Mouse (Mus musculus) bone marrow macrophage, adult 2 months (primary cell): ENCODE measurements around the gene Slc22a18. TPM values are rescaled to one million over a fixed set of nuclear protein-coding genes. Genes with fewer than 3 reads are reported as not detected.

Experiments used
- H3K27ac ChIP-seq: 2 replicates; pipeline ENCODE4 v1.5.1; 2012; ENCODE audit warnings: low read depth, low read length; ENCODE audit not compliant: insufficient read depth
- H3K4me1 ChIP-seq: 2 replicates; pipeline ENCODE4 v1.6.1; 2012; ENCODE audit warnings: low read length; ENCODE audit not compliant: control insufficient read depth, insufficient read depth
- H3K4me3 ChIP-seq: 2 replicates; pipeline ENCODE4 v1.5.1; 2012; ENCODE audit warnings: mild to moderate bottlenecking, low read length, moderate library complexity; ENCODE audit not compliant: insufficient read depth
- CTCF ChIP-seq: IDR thresholded peaks from 2 replicates; pipeline ENCODE4 v1.5.1; 2012; ENCODE audit warnings: low read depth, mild to moderate bottlenecking, low read length, moderate library complexity
- POLR2A ChIP-seq: IDR thresholded peaks from 2 replicates; pipeline ENCODE4 v1.6.1; 2012; ENCODE audit warnings: mild to moderate bottlenecking, low read depth, low read length, borderline replicate concordance
- polyA plus RNA-seq: library from polyadenylated mRNA; stranded (reverse); fragments of >200 nt; gene quantifications from 2 replicates; pipeline ENCODE4 v1.2.4, GENCODE M21; 2012; ENCODE audit not compliant: missing spikeins, insufficient read depth, insufficient read length

Slc22a18 gene
- polyA plus RNA-seq, 1 experiment, result 2.4 TPM

- TF ChIP-seq CTCF, result no peak
- no peak for TF ChIP-seq POLR2A
- H3K4me1 ChIP-seq, result peaks cover 3% of the 10 kb centered on the region; the same call in 1 of the 2 replicates
- no peak overlapping the region for H3K4me3 ChIP-seq
- H3K27ac ChIP-seq, result no peak overlapping the region
Observed at GRCm38 (mm10) chr7:143477800-143478199, 4.3 kb downstream of the Slc22a18 start.

GRCm38 (mm10) chr7:143480498-143480897, 7.0 kb downstream of the Slc22a18 start:
- no peak overlapping the region for H3K27ac ChIP-seq
- TF ChIP-seq POLR2A, result no peak
- peak; percentile 71 for TF ChIP-seq CTCF
- no peaks in the 10 kb centered on the region for H3K4me1 ChIP-seq
- no peak overlapping the region for H3K4me3 ChIP-seq

- Histone ChIP-seq H3K27ac (no peak overlapping the region), H3K4me3 (no peak overlapping the region), H3K4me1 (no peaks in the 10 kb centered on the region)
- TF ChIP-seq CTCF (no peak), POLR2A (no peak)
Observed at GRCm38 (mm10) chr7:143481806-143482387, 8.4 kb downstream of the Slc22a18 start.

- Histone ChIP-seq H3K4me3 (no peak overlapping the region), H3K27ac (no peak overlapping the region), H3K4me1 (no peaks in the 10 kb centered on the region)
- no peak for TF ChIP-seq CTCF
- no peak for TF ChIP-seq POLR2A
Observed at GRCm38 (mm10) chr7:143482541-143482940, 9.0 kb downstream of the Slc22a18 start.

- H3K4me1 ChIP-seq, result no peaks in the 10 kb centered on the region
- no peak for TF ChIP-seq POLR2A
- TF ChIP-seq CTCF, result no peak
- no peak overlapping the region for H3K27ac ChIP-seq
- no peak overlapping the region for H3K4me3 ChIP-seq
Observed at GRCm38 (mm10) chr7:143489735-143490134, 16.2 kb downstream of the Slc22a18 start.

GRCm38 (mm10) chr7:143493616-143494126, 20.1 kb downstream of the Slc22a18 start:
- Histone ChIP-seq H3K27ac (no peak overlapping the region), H3K4me1 (no peaks in the 10 kb centered on the region), H3K4me3 (no peak overlapping the region)
- TF ChIP-seq POLR2A (no peak), CTCF (no peak)

- Histone ChIP-seq H3K4me1 (no peaks in the 10 kb centered on the region), H3K27ac (no peak overlapping the region), H3K4me3 (no peak overlapping the region)
- no peak for TF ChIP-seq CTCF
- TF ChIP-seq POLR2A, result no peak
Observed at GRCm38 (mm10) chr7:143495104-143495961, 21.8 kb downstream of the Slc22a18 start.

- H3K4me3 ChIP-seq, result no peak overlapping the region
- no peak for TF ChIP-seq POLR2A
- no peak for TF ChIP-seq CTCF
- no peaks in the 10 kb centered on the region for H3K4me1 ChIP-seq
- no peak overlapping the region for H3K27ac ChIP-seq
Observed at GRCm38 (mm10) chr7:143498584-143498983, 25.0 kb downstream of the Slc22a18 start.

- no peak overlapping the region for H3K27ac ChIP-seq
- no peak for TF ChIP-seq POLR2A
- TF ChIP-seq CTCF, result no peak
- H3K4me3 ChIP-seq, result no peak overlapping the region
- no peaks in the 10 kb centered on the region for H3K4me1 ChIP-seq
Observed at GRCm38 (mm10) chr7:143500912-143501311, 27.4 kb downstream of the Slc22a18 start.

- TF ChIP-seq CTCF (no peak), POLR2A (no peak)
- Histone ChIP-seq H3K4me1 (no peaks in the 10 kb centered on the region), H3K4me3 (peak overlapping the region; percentile 29), H3K27ac (no peak overlapping the region)
Observed at GRCm38 (mm10) chr7:143501643-143502417, 28.3 kb downstream of the Slc22a18 start.
